Mouse (Mus musculus): Measurements from ENCODE around the gene Nkx2-2.

- TF ChIP-seq POLR2A (IDR thresholded peaks at IDR 0.05; ENCODE audit: extremely low read depth, insufficient read depth, low read length): no peak
- TF ChIP-seq CTCF (IDR thresholded peaks at IDR 0.05; ENCODE audit: low read depth, low read length): no peak
These were observed 11.3 kb downstream of the Nkx2-2 start for GRCm38 (mm10) chr2:147182709-147183260.
